ENCODE assay signal across 8 mouse cellular contexts in the genomic region with DNA sequence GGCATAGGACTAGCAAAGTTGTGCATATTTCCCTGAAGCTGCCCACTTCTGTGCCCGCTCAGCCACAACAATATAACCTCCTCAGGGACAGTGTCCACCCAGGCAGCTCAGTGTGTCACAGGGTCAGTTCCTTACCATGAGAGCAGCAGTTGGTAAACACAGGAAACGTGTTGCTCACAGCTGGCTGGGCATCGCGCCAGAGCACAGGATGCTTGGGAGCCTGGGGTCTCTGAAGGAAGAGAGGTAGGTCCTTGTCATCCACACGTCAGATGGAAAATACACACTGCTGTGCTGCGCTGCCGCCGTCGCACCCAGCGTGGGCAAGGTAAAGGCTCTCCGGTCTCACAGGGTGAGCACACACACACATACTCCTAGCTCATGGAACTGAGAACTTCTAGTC.
DNase-seq lines count a peak whose midpoint lies in the region; ATAC-seq and TF ChIP-seq lines count a peak whose summit lies in the region.

No protein-coding gene starts in this region.

- TF ChIP-seq POLR2A in myocyte (IDR thresholded peaks at IDR 0.05; ENCODE audit: insufficient read length, low read depth), result no peak

- H3K9me3 ChIP-seq in hindbrain, embryonic 13.5 days, result no peaks in the 10 kb centered on the region
- H3K9me3 ChIP-seq in midbrain, postnatal 0 days (ENCODE audit: low read length), result no peaks in the 10 kb centered on the region

- DNase-seq in adrenal gland, postnatal 36 days, result peak; percentile 9 to 40
- no peak for DNase-seq in adrenal gland, adult 18-20 months (ENCODE audit: low spot score in 2 of 2)
- DNase-seq in CD4-positive, CD25-positive, alpha-beta regulatory T cell, adult 2 months (ENCODE audit: low read depth, low spot score), result peak; percentile 43
- DNase-seq in heart, postnatal 4 days, result peak; percentile 68
- DNase-seq in frontal cortex, postnatal 14 days (ENCODE audit: low spot score in 2 of 2), result no peak
- DNase-seq in midbrain, postnatal 0 days (ENCODE audit: low spot score), result no peak

- peaks cover 66% of the 10 kb centered on the region for H3K79me2 ChIP-seq in myocyte (ENCODE audit: control insufficient read depth, insufficient read depth)

- no peak overlapping the region for H3ac ChIP-seq in myocyte (ENCODE audit: control insufficient read depth, insufficient read length)

- H3K4me3 ChIP-seq in myocyte, result no peak overlapping the region
- H3K4me3 ChIP-seq in hindbrain, embryonic 13.5 days, result no peak overlapping the region
- H3K4me3 ChIP-seq in midbrain, postnatal 0 days (ENCODE audit: low read depth, low read length), result no peak overlapping the region

- H3K4me2 ChIP-seq in myocyte (ENCODE audit: low read depth), result peak overlapping the region; percentile 99
- no peak overlapping the region for H3K4me2 ChIP-seq in hindbrain, embryonic 13.5 days
- H3K4me2 ChIP-seq in midbrain, postnatal 0 days (ENCODE audit: low read depth, low read length, poor library complexity, severe bottlenecking), result no peak overlapping the region

- 76% methylated on average over 11 of the region's 11 CpGs for WGBS in hindbrain, embryonic 13.5 days
- 93% methylated on average over 11 of the region's 11 CpGs for WGBS in midbrain, postnatal 0 days

- 0 out of 2 replicates have a peak, but pooled peaks cover 3% of the 10 kb centered on the region for H3K4me1 ChIP-seq in hindbrain, embryonic 13.5 days (replicated peaks)
- 0 out of 2 replicates have a peak, but pooled peaks cover 4% of the 10 kb centered on the region for H3K4me1 ChIP-seq in midbrain, postnatal 0 days (ENCODE audit: insufficient read depth, low read length)

- H3K27me3 ChIP-seq in myocyte (ENCODE audit: control insufficient read depth, insufficient read depth, insufficient read length), result no peaks in the 10 kb centered on the region
- no peaks in the 10 kb centered on the region for H3K27me3 ChIP-seq in hindbrain, embryonic 13.5 days
- H3K27me3 ChIP-seq in midbrain, postnatal 0 days (ENCODE audit: insufficient read depth, low read length), result no peaks in the 10 kb centered on the region

- no peak for TF ChIP-seq CTCF in midbrain, postnatal 0 days (IDR thresholded peaks at IDR 0.05)

- no peak overlapping the region for H3K9ac ChIP-seq in hindbrain, embryonic 13.5 days
- no peak overlapping the region for H3K9ac ChIP-seq in midbrain, postnatal 0 days (replicated peaks; ENCODE audit: low read length, poor library complexity, severe bottlenecking)

- H3K27ac ChIP-seq in hindbrain, embryonic 13.5 days, result no peak overlapping the region
- no peak overlapping the region for H3K27ac ChIP-seq in midbrain, postnatal 0 days (ENCODE audit: low read depth, low read length)

- peaks cover 4% of the 10 kb centered on the region for H3K36me3 ChIP-seq in myocyte (ENCODE audit: control insufficient read depth, insufficient read depth)
- peaks cover 6% of the 10 kb centered on the region; the same call in 1 of the 2 replicates for H3K36me3 ChIP-seq in hindbrain, embryonic 13.5 days
- no peaks in the 10 kb centered on the region for H3K36me3 ChIP-seq in midbrain, postnatal 0 days (ENCODE audit: insufficient read depth, low read length)

- no peak for ATAC-seq in hindbrain, embryonic 13.5 days (ENCODE audit: low FRiP score)
- no peak for ATAC-seq in midbrain, postnatal 0 days (ENCODE audit: low FRiP score)

TF ChIP-seq in myocyte, 11 proteins besides CTCF, POLR2A, EP300 and RAD21:
- TF ChIP-seq MAX (IDR thresholded peaks at IDR 0.05; ENCODE audit: low read depth) (no peak), SRF (IDR thresholded peaks at IDR 0.05; ENCODE audit: control insufficient read depth, insufficient read length, low read depth) (no peak), CEBPB (IDR thresholded peaks at IDR 0.05; ENCODE audit: insufficient read depth, poor library complexity, severe bottlenecking) (no peak), TCF3 (IDR thresholded peaks at IDR 0.05; ENCODE audit: insufficient read length, low read depth) (no peak)

Comparison
In these comparisons a context has a peak if more than half of its experiments do, and no peak if none do; other contexts are left out.
1. DNase-seq: peak in adrenal gland, postnatal 36 days (2 of 2), CD4-positive, CD25-positive, alpha-beta regulatory T cell, adult 2 months (single experiment) and heart, postnatal 4 days (single experiment); none in adrenal gland, adult 18-20 months (0 of 2), frontal cortex, postnatal 14 days (0 of 2) and midbrain, postnatal 0 days (single experiment).